Mouse (Mus musculus) retina, postnatal 7 days (tissue): Measurements from ENCODE around the gene Patz1.

Experiments
- DNase-seq: peaks from one replicate; pipeline ENCODE4 v3.0.0-alpha.2; 2012; ENCODE audit warnings: low read depth, low spot score

Gene Patz1

DNA sequence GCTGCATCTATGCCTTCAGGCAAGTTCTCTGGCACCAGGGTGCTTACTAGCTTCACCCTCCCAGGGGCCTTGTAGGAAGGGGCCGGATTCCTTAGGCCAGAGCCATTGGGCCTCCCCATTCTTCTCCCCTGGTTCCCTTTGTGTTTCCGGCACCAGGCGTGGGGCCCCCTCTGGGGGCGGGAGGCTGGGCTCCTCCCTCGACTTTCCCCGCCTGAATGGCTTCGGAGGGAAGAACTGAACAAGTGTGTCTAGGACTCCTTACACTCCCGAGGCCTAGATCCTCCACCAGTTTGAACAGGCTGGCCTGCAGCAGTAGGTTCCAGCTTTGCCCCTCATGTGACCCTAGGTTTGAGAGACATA is 3.4 kb downstream of the Patz1 start:
- no peak for DNase-seq

- peak; percentile 62 for DNase-seq
Measured at GRCm38 (mm10) chr11:3292711-3293249, 4.1 kb downstream of the Patz1 start.

GRCm38 (mm10) chr11:3293361-3293760 is 4.7 kb downstream of the Patz1 start:
- DNase-seq, result no peak

- DNase-seq, result no peak
Measured at GRCm38 (mm10) chr11:3294641-3295040, 6.0 kb downstream of the Patz1 start.

DNA sequence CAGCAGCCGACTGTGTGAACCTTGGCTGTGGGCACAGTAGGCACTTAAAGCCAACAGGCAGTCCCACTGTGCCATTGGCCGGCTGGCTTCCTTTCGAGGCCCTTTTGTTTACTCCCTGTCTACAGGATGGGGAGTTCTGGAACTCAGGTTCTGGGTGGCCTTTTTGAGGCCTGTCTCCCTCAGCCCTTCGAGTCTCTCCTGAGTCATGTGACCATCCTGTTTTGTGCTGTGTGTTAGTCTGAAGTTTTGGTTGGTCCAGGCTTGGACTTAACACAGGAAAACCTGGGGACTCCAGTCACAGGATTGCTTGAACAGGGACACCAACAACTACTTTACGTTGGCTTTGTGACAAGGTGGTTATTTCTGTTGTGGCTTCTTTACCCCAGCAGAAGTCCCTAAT is 7.4 kb downstream of the Patz1 start:
- no peak for DNase-seq

GRCm38 (mm10) chr11:3297871-3298812 is 9.5 kb downstream of the Patz1 start:
- no peak for DNase-seq

DNA sequence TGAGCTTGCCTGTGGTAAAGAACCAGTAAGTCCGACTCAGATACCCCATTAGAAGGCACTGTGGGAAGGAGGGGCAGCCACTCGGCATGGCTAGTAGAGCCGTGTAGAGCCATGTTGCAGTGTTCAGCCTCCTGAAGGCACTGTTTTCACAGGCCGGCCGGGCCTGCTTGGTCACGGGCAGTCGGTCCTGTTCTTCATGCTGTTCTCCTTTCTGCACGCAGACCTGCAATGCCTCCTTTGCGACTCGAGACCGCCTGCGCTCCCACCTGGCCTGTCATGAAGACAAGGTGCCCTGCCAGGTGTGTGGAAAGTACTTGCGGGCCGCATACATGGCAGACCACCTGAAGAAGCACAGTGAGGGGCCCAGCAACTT is 10.1 kb downstream of the Patz1 start:
- no peak for DNase-seq

DNA sequence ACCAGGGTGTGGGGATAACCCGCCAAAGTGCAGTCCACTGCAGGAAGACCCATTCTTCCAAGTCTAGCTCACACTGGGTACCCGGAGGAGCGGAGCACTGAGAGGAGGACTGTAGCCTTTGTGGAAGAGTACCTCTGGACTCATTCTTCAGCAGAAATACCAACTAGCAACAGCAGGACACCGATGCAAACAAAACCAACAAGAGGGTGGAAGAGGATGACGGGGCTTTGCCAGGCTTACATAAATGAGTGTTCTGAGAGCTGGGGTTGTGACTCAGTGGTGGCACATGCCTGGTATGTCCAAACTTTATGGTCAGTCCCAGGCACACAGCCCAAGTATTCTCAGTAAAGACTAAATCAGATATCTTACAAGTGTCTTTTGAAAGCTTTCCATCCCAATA is 12.4 kb downstream of the Patz1 start:
- no peak for DNase-seq

DNA sequence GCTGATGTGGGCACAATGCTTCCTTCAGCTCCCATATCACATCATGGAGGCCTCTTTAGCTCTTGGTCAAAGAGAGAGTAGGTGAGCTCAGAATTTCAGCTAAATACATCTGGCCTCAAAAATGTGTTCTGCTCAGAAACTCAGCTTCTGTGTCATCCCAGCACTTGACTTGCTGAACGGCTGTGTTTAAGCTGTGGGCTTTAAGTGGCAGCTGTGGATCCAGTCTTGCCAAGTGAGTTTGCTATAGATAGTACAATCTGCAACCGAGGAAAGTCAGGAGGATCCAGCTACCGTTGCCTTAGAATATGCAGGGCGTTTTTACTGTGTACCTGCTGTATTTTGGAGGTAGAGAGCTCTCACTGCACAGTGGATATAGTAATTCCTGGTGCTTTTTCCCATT is 13.7 kb downstream of the Patz1 start:
- no peak for DNase-seq

GRCm38 (mm10) chr11:3302792-3303191 is 14.1 kb downstream of the Patz1 start:
- no peak for DNase-seq

GRCm38 (mm10) chr11:3305821-3306220 is 17.1 kb downstream of the Patz1 start:
- DNase-seq, result no peak

GRCm38 (mm10) chr11:3307875-3308274 is 19.2 kb downstream of the Patz1 start:
- DNase-seq, result no peak

DNA sequence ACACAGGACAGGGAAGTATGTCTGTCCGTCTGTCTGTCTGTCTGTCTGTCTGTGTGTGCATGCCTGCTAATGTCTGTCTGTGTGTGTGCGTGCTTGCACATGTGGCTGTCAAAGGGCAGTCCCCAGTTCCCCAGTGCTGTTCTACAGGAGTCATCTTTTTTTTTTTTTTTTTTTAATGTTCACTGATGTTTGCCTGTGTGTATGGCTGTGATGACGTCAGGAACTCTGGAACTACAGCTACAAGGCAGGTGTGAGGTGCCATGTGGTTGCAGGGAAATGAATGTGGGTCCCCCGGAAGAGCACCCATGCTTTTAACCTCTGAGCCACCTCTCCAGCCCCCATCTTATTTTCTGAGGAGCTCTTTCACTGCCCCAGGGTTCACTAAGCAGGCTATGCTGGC is 21.2 kb downstream of the Patz1 start:
- DNase-seq, result no peak

GRCm38 (mm10) chr11:3310789-3311585 is 22.3 kb downstream of the Patz1 start:
- no peak for DNase-seq

GRCm38 (mm10) chr11:3311586-3312347 is 23.1 kb downstream of the Patz1 start:
- DNase-seq, result no peak

DNA sequence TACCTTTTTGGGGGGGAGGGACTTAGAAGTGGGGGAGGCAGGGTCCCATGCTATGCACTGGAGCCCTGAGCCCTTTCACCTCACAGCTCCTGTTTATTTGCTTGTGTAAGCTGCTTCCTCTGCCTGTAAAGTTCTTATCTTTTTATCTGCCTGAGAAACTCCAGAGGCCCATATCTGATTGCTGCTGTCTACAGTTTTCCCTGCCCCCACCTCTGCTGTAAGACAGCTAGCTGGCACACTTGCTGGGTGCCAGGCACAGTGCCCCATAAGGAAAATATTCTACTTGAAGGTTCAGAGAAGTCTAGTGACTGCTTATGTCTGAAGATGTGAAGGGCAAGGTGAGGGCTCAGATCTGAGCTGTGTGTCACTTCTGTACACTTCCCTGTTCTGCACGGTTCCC is 24.6 kb downstream of the Patz1 start:
- DNase-seq, result no peak

- peak; percentile 56 for DNase-seq
Measured at GRCm38 (mm10) chr11:3314148-3314547, 25.5 kb downstream of the Patz1 start.

GRCm38 (mm10) chr11:3318286-3318685 is 29.6 kb downstream of the Patz1 start:
- DNase-seq, result no peak

GRCm38 (mm10) chr11:3328271-3328670 is 39.6 kb downstream of the Patz1 start:
- DNase-seq, result no peak

GRCm38 (mm10) chr11:3328806-3329775 is 40.4 kb downstream of the Patz1 start:
- no peak for DNase-seq
